Mouse (Mus musculus): ENCODE results near the gene Srrd.

DNA sequence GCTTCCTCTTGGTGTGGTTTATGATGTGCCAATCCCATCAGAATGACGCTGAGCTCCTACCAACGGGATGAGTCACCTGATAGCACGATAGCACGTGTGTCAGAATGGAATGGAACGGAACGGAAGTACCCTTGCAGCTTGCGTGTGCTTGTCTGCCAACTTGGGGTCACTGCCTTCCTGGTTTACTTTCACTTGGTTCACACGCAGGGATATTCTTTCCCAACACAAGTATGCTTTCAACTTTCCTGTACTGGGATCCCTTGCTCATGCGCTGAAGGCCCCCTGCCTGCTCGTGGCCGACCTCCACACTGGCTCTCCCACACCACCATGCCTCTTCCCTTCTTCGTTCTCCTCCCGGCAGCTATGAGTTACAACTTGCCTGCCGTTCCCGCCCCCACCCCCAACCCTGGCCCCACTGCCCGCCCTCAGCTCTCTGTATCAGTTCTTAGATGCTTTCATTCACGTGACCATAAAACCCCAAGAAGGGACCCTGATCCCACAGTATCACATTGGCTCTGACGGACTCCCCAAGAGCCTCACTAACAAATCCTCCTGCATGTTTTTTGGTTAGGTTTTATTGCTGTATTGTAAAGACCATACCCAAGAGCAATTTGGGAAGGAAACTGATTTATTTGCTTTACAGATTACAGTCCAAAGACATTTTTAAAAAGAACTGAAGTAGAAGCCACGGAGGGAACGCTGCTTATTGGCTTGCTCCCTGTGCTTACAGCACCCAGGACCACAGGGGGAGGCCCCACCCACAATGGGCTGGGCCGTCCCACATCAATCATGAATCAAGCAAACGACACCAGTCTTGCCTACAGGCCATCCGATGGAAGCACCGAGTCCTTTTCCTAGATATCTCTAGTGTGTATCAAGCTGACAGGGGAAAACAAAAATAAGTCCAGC is 17.9 kb downstream of the Srrd start:
- no peak for TF ChIP-seq CTCF (conservative IDR thresholded peaks at IDR 0.05; ENCODE audit: insufficient read depth, insufficient read length, low read depth, low read length)
- TF ChIP-seq POLR2A (IDR thresholded peaks at IDR 0.05; ENCODE audit: low read depth, low read length) = no peak

All from kidney, adult 2 months (tissue).